Mouse (Mus musculus) hematopoietic stem cell, adult 5-6 weeks (primary cell): ENCODE results near the gene Kdm4c. TPM values are rescaled to one million over a fixed set of nuclear protein-coding genes. Genes with fewer than 3 reads are reported as not detected.
"Not testable (repeated sequence)": the region's sequence is repeated elsewhere in the genome, so short reads cannot be mapped to it uniquely, and the experiment has no call there.

Experiments used
- ATAC-seq, 2 experiments: fragments of 125-278 bp in 1 of 2; replicated peaks in 1 of 2; 2 replicates each; pipeline ENCODE4 v1.8.0; 2016 to 2017; ENCODE audit warnings: inconsistent platforms in 2 of 2, mild to moderate bottlenecking in 2 of 2, moderate number of reproducible peaks in 2 of 2, low read depth in 1 of 2, moderate TSS enrichment in 1 of 2; ENCODE audit not compliant: low FRiP score in 2 of 2, poor library complexity in 2 of 2, severe bottlenecking in 2 of 2, insufficient read depth in 1 of 2, low TSS enrichment in 1 of 2
- total RNA-seq: library from RNA; stranded (forward); fragments of 172-1452, 232-1000 nt; gene quantifications from 2 replicates; pipeline ENCODE4 v1.2.3, GENCODE M21; 2017

Kdm4c gene
- total RNA-seq, 1 experiment from 2014 or later = 32.0 TPM

DNA sequence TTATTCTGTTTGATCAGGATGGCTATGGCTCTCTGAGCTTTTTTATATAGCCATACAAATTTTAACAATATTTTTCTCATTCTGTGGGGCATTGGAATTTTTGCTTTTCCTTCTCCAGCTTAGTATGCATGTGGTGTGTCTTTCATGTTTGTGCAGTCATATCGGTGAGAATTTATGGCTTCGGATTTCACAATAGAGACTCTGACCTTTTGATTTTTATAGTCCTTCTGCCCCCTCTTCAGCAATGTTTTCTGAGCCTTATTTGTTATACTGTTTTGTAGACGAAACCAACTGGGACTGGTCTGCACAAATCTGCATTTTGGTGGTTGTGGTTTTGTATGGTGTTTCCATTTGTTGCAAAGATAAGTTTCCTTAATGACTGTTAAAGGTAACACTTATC is 45.6 kb downstream of the Kdm4c start:
- no peak for ATAC-seq

- no peak for ATAC-seq
Observed at GRCm38 (mm10) chr4:74294726-74295125, 52.4 kb downstream of the Kdm4c start.

DNA sequence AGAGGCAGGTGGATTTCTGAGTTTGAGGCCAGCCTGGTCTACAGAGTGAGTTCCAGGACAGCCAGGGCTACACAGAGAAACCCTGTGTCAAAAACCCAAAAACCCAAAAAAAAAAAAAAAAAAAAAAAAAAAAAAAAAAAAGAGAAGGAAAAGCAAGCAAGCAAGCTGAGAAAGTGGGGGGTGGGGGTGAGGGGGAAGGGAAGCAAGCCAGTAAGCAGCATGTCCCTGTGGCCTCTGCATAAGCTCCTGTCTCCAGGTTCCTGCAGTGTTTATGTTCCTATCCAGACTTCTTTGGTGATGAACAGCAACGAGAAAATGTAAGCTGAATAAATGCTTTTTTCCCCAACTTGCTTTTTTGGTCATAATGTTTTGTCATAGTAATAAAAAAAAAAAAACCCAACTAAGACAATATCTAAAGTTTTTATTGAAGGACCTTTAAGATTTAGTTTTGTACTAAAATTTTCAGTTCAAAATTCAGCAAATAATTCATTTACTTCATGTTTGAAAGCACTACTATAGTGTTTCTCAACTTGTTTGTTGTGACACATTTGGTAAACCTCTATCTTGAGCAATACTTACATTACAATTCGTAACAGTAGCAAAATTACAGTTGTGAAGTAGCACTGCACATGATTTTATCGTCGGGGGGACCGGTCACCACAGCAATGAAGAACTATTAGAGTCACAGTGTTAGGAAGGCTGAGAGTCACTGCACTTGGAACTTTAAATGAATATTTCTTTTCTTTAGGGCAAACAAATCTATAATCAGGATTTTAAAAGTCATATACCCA is 63.2 kb downstream of the Kdm4c start:
- peak in 1 of 2 experiments; percentile 58; a peak in 1 of 4 replicates for ATAC-seq

DNA sequence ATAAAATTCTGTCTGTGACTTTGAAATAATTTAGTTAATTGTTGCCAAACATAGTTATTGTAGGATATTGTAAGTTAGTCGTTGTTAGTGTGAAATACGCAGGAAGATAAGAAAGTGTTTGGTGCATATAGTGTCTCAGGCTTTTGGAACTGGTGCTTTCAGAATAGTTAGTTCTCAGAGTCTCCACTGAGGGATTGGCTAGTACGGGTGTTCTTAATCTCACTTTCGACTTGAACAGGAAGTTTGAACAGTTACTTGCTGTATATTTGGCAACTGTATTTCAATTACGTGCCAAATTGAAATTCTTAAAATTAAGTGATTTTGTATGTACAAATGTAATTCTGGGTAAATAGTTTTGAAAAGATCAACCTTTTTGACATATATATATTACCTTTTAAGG is 68.8 kb downstream of the Kdm4c start:
- no peak for ATAC-seq

- ATAC-seq = no peak
Observed at GRCm38 (mm10) chr4:74312858-74313257, 70.6 kb downstream of the Kdm4c start.

GRCm38 (mm10) chr4:74315388-74315787 is 73.1 kb downstream of the Kdm4c start:
- ATAC-seq = no peak

DNA sequence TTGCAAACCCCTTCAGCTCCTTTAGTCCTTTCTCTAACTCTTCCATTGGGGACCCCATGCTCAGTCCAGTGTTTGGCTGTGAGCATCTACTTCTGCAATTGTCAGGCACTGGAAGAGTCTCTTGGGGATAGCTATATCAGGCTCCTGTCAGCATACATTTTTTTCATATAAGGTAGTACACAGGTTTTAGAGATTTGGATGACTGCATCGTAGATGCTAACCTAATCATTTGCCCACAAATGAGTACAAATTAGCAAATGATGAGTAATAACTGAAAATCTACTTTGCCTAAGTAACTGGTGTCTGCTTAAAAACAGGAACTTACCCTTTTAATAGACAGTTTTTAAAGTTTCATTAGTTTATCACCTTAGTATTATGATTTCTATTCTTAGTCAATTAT is 77.0 kb downstream of the Kdm4c start:
- ATAC-seq = no peak

DNA sequence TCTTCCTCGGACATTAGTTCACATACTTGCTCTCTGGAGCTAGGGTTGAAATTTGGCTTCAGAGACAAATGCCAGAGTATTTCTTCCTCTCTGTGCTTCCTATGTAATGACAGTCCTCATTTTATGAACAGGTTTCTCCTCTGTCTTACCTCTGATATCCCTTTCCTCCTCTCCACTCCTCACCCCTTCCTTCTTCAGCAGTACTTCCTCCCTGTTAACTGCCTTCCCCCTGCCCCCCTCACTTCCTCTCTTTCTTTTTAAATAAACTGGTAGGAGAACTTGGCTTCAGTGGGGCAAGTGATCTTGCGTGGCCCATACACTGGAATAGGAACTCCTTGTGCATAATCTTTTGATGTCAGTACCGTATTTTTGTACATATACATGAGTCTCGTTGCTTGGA is 115.2 kb downstream of the Kdm4c start:
- 0 out of 4 replicates have a peak, but pooled peaks of 1 of the 2 experiments have one; percentile 25 for ATAC-seq

DNA sequence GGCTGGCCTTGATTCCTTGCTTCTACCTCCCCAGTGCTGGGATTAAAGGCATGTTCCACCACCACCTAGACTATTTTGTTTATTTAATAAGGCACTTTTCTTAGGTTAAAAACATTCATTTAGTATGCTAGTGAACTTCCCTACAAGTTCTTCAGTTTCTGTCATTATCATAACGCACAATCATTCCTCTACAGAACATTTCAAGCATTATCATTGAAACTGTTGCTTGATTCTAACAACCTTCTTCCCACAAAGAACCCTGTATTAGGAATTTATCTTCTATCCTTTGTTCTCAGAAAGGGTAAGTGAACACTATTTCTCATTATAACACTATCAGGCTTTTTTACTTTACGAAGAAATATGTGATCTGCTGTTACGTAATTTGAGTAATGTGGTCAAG is 118.0 kb downstream of the Kdm4c start:
- no peak for ATAC-seq

DNA sequence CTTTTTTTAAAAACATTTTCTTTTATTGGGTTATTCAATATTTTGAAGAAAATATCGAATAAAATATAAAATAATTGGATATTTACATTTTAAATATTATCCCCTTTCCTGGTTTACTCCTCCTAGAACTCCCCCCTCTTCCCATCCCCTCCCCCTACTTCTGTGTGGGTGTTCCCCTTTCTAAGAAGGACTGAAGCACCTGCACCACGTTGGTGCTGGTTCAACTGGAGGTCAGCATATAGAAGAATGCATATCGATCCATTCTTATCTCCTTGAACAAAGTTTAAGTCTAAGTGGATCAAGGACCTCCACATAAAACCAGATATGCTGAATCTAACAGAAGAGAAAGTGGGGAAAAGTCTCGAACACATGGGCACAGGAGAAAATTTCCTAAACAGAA is 144.3 kb downstream of the Kdm4c start:
- no peak for ATAC-seq

DNA sequence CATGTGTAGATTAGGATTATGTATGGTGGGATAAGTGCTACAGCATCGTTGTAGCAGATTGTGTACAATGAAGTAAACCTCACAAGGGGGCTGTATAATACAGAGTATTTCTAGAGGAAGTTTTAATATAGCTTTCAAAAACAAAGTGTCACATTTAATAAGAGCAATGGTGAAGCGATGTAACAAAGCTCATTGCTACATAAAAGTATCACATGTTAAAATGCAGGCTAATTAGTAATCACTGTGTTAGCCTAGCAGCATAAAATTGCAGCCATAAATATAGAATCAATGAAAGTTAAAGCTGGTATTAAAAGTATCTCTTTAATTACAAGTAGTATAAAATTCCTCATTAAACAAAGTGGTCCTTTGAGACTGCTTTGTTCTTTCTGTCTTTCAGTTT is 150.9 kb downstream of the Kdm4c start:
- no peak for ATAC-seq

DNA sequence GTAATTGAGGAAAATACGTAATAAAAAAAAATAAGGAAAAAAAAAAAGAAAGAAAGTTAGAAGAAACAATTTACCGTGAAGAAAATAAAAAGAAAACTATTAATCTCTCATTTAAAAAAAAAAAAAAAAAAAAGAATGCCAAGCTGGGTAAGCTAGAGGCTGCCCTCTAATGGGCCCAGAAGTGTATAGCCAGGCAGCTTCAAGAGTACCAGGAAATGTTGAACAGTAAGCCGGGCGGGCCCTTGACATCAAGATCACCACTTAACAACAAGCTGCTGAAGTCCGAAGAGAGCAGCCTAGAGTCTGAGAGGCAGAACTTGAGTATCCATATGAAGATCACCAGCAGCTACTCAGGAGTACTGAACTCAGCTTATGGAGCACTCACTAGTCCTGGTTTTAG is 154.3 kb downstream of the Kdm4c start:
- ATAC-seq = no peak

GRCm38 (mm10) chr4:74401617-74402313 is 159.5 kb downstream of the Kdm4c start:
- ATAC-seq = not testable (repeated sequence)

DNA sequence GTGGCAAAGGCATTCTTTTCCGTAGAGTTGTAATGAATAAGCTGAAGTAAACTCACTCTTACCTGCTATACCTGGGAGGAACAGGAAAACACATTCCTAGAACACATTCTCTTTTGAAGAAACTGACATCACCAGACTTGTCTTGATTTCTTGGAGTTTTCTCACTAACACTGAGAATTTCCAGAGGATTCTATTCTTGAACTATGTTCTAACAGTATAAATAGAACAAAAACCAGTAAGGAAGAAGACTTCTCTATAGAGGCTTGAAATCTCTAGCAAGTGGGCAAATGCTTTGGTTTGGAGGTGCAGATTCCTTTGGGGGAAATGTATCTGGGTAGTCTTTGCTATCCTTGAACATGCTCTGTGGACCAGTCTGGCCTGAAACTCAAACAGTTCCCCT is 166.4 kb downstream of the Kdm4c start:
- ATAC-seq = no peak

DNA sequence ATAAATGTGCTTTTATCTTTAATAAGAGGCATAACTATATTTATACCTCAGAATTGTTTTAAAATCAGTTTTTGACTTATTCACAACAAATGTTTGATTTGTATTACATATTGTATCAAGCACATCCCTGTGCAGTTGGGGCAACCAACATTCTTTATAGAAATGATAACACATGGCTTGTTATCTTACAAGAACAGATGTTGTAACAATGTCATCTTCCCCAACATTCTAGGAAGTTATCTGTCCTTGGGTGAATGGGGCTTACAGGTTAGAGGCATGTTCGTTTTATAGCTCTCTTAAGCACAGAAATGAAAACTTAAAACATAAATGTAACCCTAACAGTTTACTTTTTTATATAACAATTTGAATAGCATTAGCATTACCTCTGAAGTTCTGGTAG is 177.5 kb downstream of the Kdm4c start:
- no peak for ATAC-seq
